Mouse (Mus musculus): ENCODE measurements around the gene Ubash3b.

Gene Ubash3b

DNA sequence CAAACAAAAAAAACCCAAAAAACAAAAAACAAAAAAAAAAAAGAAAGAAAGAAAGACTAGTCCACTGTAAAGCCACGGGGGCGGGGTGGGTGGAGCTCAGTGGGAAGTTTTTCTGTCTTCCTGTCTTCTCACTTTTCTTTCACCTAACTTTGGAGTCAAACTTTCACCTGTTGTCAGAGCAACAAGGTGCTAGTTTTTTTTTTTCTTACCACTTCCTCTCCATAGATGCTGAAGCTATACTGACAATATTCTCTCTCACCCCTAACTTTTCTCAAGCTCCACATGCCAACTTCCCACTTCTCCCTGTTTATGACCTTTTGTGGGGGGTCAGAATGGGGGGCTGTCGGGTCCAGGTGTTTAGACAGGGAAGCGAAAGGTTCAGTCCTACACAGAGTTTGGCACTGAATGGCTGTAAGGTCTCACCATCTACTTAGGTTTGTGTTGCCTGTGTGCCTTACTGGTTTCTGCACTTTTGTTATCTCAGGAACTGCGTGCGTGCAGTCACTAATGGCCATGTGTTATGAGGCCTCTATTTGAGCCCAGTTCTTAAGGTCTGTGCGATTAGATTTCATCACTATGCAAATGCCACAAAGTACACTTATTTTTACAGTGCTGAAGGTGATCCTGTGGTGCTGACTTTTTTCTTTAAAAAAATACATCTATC, 164.2 kb downstream of the Ubash3b start:
- no peak for DNase-seq (ENCODE audit: low spot score in 2 of 2)

DNA sequence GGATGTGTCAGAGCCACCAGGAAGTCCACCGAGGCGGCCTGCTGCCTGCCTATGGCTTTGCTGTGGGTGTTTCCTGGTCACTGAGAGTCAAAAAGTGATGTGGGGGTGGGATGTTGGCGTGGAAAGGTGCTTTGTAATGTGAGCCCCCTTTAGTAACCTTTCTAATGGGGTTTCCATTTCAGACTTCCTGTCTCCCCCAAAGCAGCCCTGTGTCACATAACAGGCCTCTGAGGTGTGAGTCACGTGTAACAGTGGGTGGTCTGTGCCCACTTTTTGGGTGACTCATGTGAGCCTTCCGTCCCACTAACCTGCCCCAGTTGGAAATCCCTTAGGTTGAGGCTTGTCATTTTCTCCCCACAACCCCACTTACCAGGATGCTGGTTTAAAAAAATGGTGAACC, 167.4 kb downstream of the Ubash3b start:
- DNase-seq (ENCODE audit: low spot score in 2 of 2) = no peak

- DNase-seq (ENCODE audit: low spot score in 2 of 2) = no peak
These were observed 170.0 kb downstream of the Ubash3b start for GRCm38 (mm10) chr9:40991511-40991910.

GRCm38 (mm10) chr9:40989940-40990588, 171.4 kb downstream of the Ubash3b start:
- DNase-seq (ENCODE audit: low spot score in 2 of 2) = peak in 1 of 2 experiments; percentile 68

GRCm38 (mm10) chr9:40984313-40984712, 177.2 kb downstream of the Ubash3b start:
- DNase-seq (ENCODE audit: low spot score in 2 of 2) = no peak

GRCm38 (mm10) chr9:40983758-40984157, 177.7 kb downstream of the Ubash3b start:
- DNase-seq (ENCODE audit: low spot score in 2 of 2) = no peak

DNA sequence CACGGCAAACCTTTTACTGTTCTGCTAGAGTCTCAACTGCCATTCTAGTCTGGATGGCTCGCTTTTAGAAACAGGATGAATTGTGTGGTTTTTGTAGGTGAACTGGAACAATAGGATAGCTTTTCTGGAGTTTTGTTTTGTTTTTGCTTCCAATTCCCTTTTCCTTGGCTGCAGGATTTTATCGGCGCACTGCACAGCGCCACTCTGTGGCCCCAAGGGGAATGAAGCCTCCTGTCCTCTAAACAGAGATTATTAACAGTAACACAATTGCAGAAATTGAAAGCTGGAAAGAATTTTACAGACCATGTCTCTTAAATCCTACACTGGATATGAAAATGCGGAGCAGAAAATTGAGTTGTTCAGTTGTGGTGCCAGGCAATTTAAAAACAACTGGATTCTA, 179.0 kb downstream of the Ubash3b start:
- DNase-seq (ENCODE audit: low spot score in 2 of 2) = peak in 1 of 2 experiments; percentile 27

DNA sequence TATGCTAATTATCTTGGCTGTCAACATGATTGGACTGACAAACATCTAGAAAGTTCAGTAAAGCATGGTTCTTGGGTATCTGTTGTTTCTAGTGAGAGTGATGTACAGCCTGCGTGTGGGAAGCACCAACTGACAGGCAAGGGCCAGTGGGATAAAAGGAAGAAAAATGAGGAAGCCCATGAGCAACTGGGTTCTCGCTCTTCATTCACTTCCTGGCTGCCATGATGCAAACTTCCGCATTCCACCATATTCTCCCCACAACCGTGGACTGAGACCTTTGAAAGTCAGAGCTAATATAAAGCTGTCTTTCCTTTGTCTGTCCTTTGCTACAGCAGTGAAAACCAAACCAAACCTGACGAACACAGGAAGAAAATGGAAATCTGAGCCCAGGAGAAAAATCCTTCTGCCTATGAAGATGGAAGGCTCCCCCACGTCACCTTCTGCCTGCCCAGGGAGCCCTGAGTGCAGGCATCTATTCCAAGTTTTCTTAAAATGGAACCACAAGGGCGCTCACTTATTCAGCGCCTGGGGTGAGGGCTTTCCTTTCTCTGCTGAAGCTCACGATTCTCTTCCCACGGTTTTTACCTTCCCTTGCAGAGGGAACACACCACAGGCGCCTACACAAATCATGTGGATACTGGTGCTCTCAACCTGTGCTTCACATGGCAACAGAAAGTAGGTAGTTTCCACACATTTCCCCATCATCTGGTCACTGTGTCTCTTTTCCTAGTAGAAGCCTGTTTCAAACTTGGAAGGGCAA, 187.3 kb downstream of the Ubash3b start:
- no peak for DNase-seq (ENCODE audit: low spot score in 2 of 2)

DNA sequence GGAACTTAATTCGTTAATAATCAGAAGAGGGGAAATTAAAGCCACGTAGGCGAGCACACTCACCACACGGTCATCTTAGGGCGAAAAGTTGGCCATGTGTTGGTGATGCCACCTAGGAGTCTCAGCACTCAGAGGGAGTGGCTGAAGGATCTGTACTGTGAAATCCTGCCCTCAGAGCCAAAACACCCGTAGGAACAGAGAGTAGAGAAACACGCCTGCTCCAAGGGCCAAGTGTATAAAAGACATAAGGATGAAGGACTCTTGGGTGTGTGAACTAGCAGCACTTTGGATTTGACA, 197.1 kb downstream of the Ubash3b start:
- DNase-seq (ENCODE audit: low spot score in 2 of 2) = no peak

GRCm38 (mm10) chr9:40963586-40964417, 197.7 kb downstream of the Ubash3b start, which contains the start of gene Jhy:
TSS of gene Jhy (minus strand) at chr9:40964118.
- peak in 1 of 2 experiments; percentile 13 for DNase-seq (ENCODE audit: low spot score in 2 of 2)

GRCm38 (mm10) chr9:40961401-40961800, 200.1 kb downstream of the Ubash3b start:
- DNase-seq (ENCODE audit: low spot score in 2 of 2) = no peak
